Comparison of ENCODE assay signal across 9 mouse cellular contexts in genomic region chr11:78164604-78164923, GRCm38 (mm10). TPM values are rescaled to one million over a fixed set of nuclear protein-coding genes. Genes with fewer than 3 reads are reported as not detected.
DNase-seq lines count a peak whose midpoint lies in the region; ATAC-seq and TF ChIP-seq lines count a peak whose summit lies in the region.
"Had no signal": no experiment of that assay in that cellular context is flagged by ENCODE, and none has a peak within 500 bp of the region (broad histone marks: within the 10 kb centered on the region; RNA-seq: fewer than 3 reads in every experiment).

No protein-coding gene starts in this region.

- peak overlapping the region; percentile 97 for H3K9ac ChIP-seq in hindbrain, embryonic 16.5 days (ENCODE audit: low read depth, low read length)

- WGBS in hindbrain, embryonic 16.5 days, result 0% methylated on average over 14 of the region's 14 CpGs

- H3K4me3 ChIP-seq in layer of hippocampus, adult 2 months, result peak overlapping the region; percentile 89
- peak overlapping the region; percentile 82 for H3K4me3 ChIP-seq in hindbrain, embryonic 16.5 days (ENCODE audit: low read length)
- H3K4me3 ChIP-seq in myocyte, result peak overlapping the region; percentile 100

- no peak; the same call in 1 of the 2 replicates for ATAC-seq in hindbrain, embryonic 16.5 days

- peaks cover 27% of the 10 kb centered on the region for H3K4me1 ChIP-seq in hindbrain, embryonic 16.5 days (ENCODE audit: control insufficient read depth, insufficient read depth, low read depth, low read length)

- peaks cover 48% of the 10 kb centered on the region for H3K79me2 ChIP-seq in myocyte (ENCODE audit: control insufficient read depth, insufficient read depth)

- no peak for DNase-seq in layer of hippocampus, adult 2 months (ENCODE audit: low spot score in 2 of 2)
- no peak for DNase-seq in layer of hippocampus, adult 9-11 months
- DNase-seq in embryo, embryonic 9.5 days (ENCODE audit: extremely low spot score), result peak; percentile 51
- no peak for DNase-seq in left cerebral cortex, adult 8-10 months (ENCODE audit: low spot score in 2 of 2)
- DNase-seq in cerebellum, postnatal 14 days, result no peak
- no peak for DNase-seq in frontal cortex, adult 2 months (ENCODE audit: extremely low spot score in 1 of 2, low spot score in 1 of 2)

- no peak for TF ChIP-seq CTCF in layer of hippocampus, adult 2 months (conservative IDR thresholded peaks at IDR 0.05)

- H3K27me3 ChIP-seq in hindbrain, embryonic 16.5 days (replicated peaks; ENCODE audit: control insufficient read depth, insufficient read depth, low read length), result no peaks in the 10 kb centered on the region
- H3K27me3 ChIP-seq in myocyte (ENCODE audit: control insufficient read depth, insufficient read depth, insufficient read length), result no peaks in the 10 kb centered on the region

- TF ChIP-seq POLR2A in myocyte (IDR thresholded peaks at IDR 0.05; ENCODE audit: insufficient read length, low read depth), result no peak

- no peaks in the 10 kb centered on the region for H3K9me3 ChIP-seq in hindbrain, embryonic 16.5 days (ENCODE audit: control insufficient read depth, low read length)

- peaks cover 16% of the 10 kb centered on the region; the same call in 1 of the 2 replicates for H3K36me3 ChIP-seq in hindbrain, embryonic 16.5 days (ENCODE audit: control insufficient read depth, insufficient read depth, low read length)
- H3K36me3 ChIP-seq in myocyte (ENCODE audit: control insufficient read depth, insufficient read depth), result peaks cover 18% of the 10 kb centered on the region

- peak overlapping the region; percentile 86 for H3K4me2 ChIP-seq in hindbrain, embryonic 16.5 days (ENCODE audit: low read length)
- peak overlapping the region; percentile 95 for H3K4me2 ChIP-seq in myocyte (ENCODE audit: low read depth)

- H3K27ac ChIP-seq in layer of hippocampus, adult 2 months, result peak overlapping the region; percentile 91
- H3K27ac ChIP-seq in hindbrain, embryonic 16.5 days (ENCODE audit: low read depth, low read length), result peak overlapping the region; percentile 93

- H3ac ChIP-seq in myocyte (ENCODE audit: control insufficient read depth, insufficient read length), result peak overlapping the region; percentile 96

TF ChIP-seq in myocyte, 11 proteins besides CTCF, POLR2A, EP300 and RAD21:
- TF ChIP-seq MYOD1 (IDR thresholded peaks at IDR 0.05; ENCODE audit: control insufficient read depth in 1 of 3, insufficient read length in 2 of 3, low read depth in 2 of 3) (no peak), REST (IDR thresholded peaks at IDR 0.05; ENCODE audit: insufficient read depth, insufficient read length) (no peak), CEBPB (IDR thresholded peaks at IDR 0.05; ENCODE audit: insufficient read depth, poor library complexity, severe bottlenecking) (no peak), E2F4 (IDR thresholded peaks at IDR 0.05; ENCODE audit: insufficient read depth) (no peak), MAX (IDR thresholded peaks at IDR 0.05; ENCODE audit: low read depth) (no peak)

RNA-seq across cellular contexts. Expression of gene Traf4, which starts 0.8 kb away (rescaled TPM):
- 10 to 100 TPM; 11.1 to 13.3 TPM for total RNA-seq in layer of hippocampus, adult 2 months (2021)
- 80.1 and 97.4 TPM in 2 replicates for polyA plus RNA-seq in hindbrain, embryonic 16.5 days (2015; fragmentation: Nextera tagmentation; extraction: Ambion mirVana)
- 206 TPM for polyA plus RNA-seq in myocyte (2012; fragmentation: generic; extraction: Trizol)
- 1 to 10 TPM; 5.9 to 9.4 (median 9.0) TPM for total RNA-seq in left cerebral cortex, adult 8-10 months (2022)
- polyA plus RNA-seq in frontal cortex, adult 2 months (2012; rRNA removed), result 21.3 and 22.0 TPM in 2 replicates

RNA-seq across cellular contexts. Expression of gene Nek8, which starts 11.9 kb away (rescaled TPM):
- 1 to 10 TPM; 2.6 to 3.3 TPM for total RNA-seq in layer of hippocampus, adult 2 months (2021)
- 7.1 and 7.7 TPM in 2 replicates for polyA plus RNA-seq in hindbrain, embryonic 16.5 days (2015; fragmentation: Nextera tagmentation; extraction: Ambion mirVana)
- polyA plus RNA-seq in myocyte (2012; fragmentation: generic; extraction: Trizol), result 9.6 TPM
- total RNA-seq in left cerebral cortex, adult 8-10 months (2022), result 1 to 10 TPM; 2.0 to 4.3 (median 2.8) TPM
- 5.7 and 7.1 TPM in 2 replicates for polyA plus RNA-seq in frontal cortex, adult 2 months (2012; rRNA removed)

RNA-seq across cellular contexts. Expression of gene Tlcd1, which starts 11.9 kb away (rescaled TPM):
- 10 to 100 TPM; 21.1 to 24.3 TPM for total RNA-seq in layer of hippocampus, adult 2 months (2021)
- 19.7 and 20.1 TPM in 2 replicates for polyA plus RNA-seq in hindbrain, embryonic 16.5 days (2015; fragmentation: Nextera tagmentation; extraction: Ambion mirVana)
- polyA plus RNA-seq in myocyte (2012; fragmentation: generic; extraction: Trizol), result 17.4 TPM
- total RNA-seq in left cerebral cortex, adult 8-10 months (2022), result 10 to 100 TPM; 24.8 to 34.9 (median 28.4) TPM
- polyA plus RNA-seq in frontal cortex, adult 2 months (2012; rRNA removed), result 74.4 and 74.7 TPM in 2 replicates

RNA-seq across cellular contexts. Expression of gene Rpl23a, which starts 18.8 kb away (rescaled TPM):
- 100 to 1,000 TPM; 747 to 755 TPM for total RNA-seq in layer of hippocampus, adult 2 months (2021)
- polyA plus RNA-seq in hindbrain, embryonic 16.5 days (2015; fragmentation: Nextera tagmentation; extraction: Ambion mirVana), result 662 and 677 TPM in 2 replicates
- polyA plus RNA-seq in myocyte (2012; fragmentation: generic; extraction: Trizol), result 3,571 TPM
- total RNA-seq in left cerebral cortex, adult 8-10 months (2022), result 100 to 1,000 TPM; 678 to 790 (median 743) TPM
- 1,050 and 1,099 TPM in 2 replicates for polyA plus RNA-seq in frontal cortex, adult 2 months (2012; rRNA removed)

RNA-seq across cellular contexts. Expression of gene Rab34, which starts 23.7 kb away (rescaled TPM):
- total RNA-seq in layer of hippocampus, adult 2 months (2021), result 10 to 100 TPM; 33.3 TPM
- polyA plus RNA-seq in hindbrain, embryonic 16.5 days (2015; fragmentation: Nextera tagmentation; extraction: Ambion mirVana), result 57.3 and 60.3 TPM in 2 replicates
- 88.8 TPM for polyA plus RNA-seq in myocyte (2012; fragmentation: generic; extraction: Trizol)
- total RNA-seq in left cerebral cortex, adult 8-10 months (2022), result 10 to 100 TPM; 23.9 to 29.6 (median 26.2) TPM
- 62.3 and 68.1 TPM in 2 replicates for polyA plus RNA-seq in frontal cortex, adult 2 months (2012; rRNA removed)
- total RNA-seq: neutrophil, adult 5-6 weeks had no signal
